Mouse (Mus musculus) embryo, embryonic 10 days (tissue): Measurements from ENCODE around the gene Fancb.

ENCODE experiments used
- DNase-seq: peaks from one replicate; pipeline ENCODE4 v3.0.0-alpha.2; 2015; ENCODE audit warnings: low spot score

The Fancb gene

DNA sequence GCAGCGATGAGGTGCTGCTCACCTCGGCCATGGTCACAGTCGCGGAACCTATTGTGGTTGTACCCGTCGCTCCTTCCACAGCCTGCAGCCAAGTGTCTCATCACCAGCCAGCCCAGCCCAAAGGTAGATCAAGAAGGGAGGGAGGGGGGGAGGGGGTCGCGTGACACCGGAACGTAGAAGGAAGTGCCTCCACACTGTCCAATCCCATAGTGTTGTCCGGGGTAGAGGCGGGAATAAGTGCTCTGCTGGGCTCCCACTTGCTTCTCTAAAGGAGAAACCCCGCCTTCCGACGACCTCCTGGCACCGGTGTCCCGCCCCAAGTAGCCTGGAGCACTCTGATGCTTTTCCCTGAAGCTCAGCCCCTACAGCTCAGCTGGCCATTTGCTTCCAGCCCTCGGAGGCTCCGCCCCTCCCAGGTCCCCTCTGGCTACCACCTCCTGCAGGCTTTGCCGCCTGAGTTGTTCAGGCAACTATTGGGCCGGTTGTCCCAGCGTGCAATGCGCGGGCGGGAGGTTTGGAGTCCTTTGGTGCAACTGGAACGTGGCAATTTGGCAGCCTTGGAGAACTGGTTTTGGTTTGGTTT, at the start of gene Fancb, which contains the start of gene Mospd2:
TSS of gene Fancb (plus strand) at position 400 of the 583 bp plus-strand sequence.
TSS of gene Mospd2 (minus strand) at position 183 of the 583 bp plus-strand sequence.
- peak; percentile 90 for DNase-seq

DNA sequence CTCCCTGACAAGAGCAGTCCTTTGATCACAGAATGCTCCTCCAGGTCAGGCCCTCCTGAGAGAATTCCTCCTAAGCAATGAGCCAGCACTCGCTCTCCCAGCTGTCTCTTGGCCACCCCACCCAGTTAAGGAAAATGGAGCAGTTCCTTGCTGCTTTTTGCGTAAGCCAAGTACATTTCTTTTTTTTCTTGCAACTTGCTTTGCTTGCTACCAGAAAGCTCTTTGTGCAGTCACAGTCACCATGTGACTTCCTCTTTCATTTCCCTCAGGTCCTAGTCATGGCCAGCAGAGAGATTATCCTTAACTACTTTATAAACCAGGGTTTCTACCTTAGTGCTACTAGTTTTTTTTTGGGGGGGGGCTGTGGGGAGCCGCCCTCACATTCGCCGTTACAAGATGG, 38.9 kb upstream of the Fancb start:
- DNase-seq, result no peak

DNA sequence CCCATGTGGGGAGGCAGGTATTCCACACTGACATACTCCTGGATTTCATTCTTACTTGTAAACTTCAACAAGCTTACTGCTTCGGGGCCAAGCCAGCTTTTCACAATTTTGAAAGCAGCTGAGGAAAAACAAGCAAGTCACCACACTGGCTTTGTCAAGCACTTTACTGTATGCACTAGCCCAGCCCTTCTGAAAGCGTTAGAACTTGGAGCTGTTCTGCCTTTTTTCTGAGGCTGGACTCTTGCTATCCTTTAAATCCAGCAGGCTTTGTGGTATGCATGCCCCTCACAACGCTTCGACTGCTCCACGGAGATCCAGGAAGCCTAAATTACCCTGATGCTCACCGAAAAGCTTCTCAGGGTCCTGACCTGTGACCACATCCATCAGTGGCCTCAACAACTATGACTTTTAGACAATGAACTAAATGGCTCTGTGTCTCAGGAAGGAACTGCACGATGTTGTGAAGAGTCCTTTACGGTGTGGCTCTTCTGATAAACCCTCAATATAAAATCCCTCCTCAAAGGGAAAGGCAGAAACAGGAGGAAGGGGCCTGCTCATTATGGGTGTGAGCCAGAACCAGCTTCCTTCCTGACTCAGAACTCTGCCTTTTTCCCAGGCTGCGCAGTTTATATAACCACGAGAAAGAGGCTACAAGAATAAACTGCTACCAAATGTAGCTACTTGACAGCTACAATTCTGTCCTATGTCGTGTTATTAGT, 28.4 kb upstream of the Fancb start:
- peak; percentile 10 for DNase-seq

DNA sequence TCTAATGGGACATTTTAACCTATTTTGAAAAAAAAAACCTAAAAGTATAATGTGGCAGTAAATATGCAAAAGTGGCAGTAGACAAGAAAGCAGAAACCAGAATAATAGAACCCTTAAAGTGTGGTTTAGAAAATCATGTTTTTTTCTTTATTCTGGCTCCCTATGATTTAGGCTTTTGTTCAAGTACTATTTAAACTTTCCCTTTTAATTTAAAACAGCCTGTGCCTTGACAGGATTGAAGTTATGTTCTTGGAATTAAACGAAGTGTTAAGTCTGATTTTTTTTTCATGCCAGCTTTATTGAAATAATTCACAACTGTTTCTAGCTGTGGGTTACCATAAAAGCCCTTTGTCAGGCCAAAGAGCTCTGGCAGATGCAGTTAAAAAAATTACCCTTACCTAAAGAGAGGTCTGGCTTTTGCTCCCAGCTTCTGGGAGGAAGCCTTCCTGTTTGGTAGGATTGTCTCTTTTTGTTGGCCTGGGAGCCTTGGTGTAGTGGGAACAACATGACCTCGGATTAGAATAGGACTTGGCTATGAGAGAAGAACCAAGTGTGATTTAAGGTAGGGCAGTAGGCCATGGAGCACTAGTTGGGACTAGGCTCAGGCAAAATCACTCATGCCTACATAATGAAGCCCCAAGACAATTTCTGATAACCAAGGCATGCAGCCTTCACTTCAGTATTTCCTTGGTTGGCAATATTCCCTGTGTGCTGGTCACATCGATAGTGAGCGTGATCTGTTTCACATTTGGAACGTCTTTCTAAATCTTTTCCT, 27.6 kb upstream of the Fancb start:
- no peak for DNase-seq

DNA sequence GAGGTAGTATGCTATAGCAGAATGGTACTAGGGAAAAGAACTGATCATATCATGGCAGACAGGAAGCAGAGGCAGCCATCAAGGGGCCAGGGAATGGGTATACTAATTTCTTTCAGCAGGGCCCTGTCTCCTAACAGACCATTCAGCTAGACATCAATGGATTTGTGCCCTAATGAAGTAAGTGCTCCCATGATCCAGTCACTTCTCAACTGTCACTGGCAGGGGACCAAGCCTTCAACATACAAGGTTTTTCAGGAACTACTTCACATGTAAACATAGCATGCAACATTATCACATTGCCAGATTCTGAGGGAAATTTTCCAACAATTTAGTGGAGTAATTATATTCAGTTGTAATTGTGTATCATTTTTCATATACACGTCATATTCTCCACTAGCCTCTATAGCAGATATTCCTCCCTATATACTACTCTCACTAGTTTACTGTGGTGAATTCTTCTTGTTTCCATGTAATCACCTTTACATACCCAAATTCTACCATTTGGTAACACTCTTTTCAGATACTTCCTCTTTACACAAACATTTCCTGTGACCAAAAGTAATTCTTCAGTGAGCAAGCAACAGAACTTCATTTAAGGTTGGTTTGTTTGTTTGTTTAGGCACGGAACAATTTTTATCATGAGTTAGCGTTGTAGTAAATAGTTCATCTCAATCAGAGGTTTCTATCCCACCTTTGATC, 14.5 kb upstream of the Fancb start:
- DNase-seq, result no peak

DNA sequence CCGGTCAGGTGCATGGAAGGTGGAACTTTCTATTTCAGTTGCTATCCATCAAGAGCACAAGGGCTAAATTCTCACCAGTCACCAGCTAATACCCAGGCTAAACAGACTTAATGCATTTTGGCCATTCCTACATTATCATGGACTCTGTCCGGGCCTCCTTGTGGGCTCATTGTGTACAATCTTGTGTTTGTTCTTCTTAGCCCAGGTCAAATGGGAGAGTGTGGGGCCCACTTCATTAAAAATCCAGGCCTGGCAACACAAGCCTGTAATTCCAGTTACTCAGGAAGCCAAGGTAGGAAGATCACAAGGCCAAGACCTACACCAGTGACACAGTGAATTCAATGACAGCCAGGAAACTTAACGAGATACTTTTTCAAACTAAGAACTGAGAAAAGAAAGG, 9.2 kb upstream of the Fancb start:
- DNase-seq, result no peak

DNA sequence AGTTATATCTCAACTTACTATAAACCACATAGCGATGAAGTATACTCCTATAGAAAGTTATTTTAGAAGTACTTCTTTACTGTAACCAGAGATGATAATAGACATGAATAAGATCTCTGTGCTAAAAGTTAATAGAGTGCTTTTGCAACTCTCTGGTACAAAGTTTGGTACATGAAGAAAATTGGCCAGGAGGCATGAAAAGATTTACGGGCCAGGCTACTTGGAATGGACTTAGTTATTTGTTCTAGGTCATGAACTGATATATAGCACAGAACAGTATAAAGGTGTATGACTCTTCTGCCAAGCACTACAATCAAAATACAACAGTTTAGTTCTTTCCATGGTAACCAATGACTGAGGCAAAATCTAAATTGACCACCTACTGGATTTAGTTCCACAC, 1.5 kb upstream of the Fancb start:
- DNase-seq, result no peak

DNA sequence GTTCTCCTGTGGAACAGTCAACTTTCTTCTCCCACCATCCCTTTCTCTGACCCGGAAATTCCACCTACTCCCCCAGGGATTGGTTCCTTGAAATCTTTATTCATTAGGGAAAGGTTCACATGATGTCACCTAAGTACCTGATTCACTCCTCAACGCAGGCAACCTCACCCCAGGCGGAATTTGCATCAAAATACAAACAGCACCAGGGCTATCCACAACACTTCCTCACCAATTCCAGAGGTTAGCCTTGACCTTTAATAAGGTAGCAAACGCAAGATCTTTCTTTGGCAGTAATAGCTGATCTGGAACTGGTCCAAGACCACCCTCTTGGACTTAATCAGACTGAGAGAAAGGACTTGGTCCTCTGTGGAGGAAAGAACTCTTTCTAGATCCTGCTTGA, 22.7 kb downstream of the Fancb start:
- no peak for DNase-seq

DNA sequence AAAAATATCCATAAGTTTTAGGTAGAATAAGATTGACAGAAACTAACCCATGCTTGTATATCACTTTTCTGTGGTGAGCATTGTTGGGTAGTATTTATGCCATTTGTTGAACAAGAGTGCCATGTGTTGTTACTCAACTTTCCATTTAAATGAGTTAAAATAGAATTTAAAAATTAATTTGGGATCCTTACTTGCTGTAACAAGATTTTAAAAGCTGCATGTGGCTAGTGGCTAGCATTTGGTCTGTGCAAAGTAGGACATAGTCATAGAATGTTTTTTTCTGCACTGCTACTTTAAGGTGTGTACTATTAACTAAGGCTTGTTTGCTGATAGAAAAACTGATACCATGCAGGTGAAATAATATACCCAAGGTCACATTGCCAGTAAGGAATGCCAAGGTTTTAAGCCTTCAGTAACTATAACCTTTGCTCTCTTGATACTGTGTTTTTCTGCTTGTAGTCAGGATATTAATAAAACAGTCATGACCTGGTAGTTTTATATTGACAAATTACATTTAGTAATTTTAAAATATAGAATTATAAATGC, 24.5 kb downstream of the Fancb start, which contains the start of gene Gm17604:
TSS of gene Gm17604 (minus strand) at position 51 of the 546 bp plus-strand sequence.
- DNase-seq, result no peak
